Mouse (Mus musculus) pancreas, adult 10 weeks (tissue): Measurements from ENCODE around the gene Myt1. TPM values are rescaled to one million over a fixed set of nuclear protein-coding genes. Genes with fewer than 3 reads are reported as not detected.

ENCODE experiments used
- polyA plus RNA-seq: library from polyadenylated mRNA; stranded (reverse); fragments of 350-450 nt; fragmentation: Illumina TruSeq; extraction: RNeasy Lipid Tissue Mini Kit (QIAGEN cat#74804); gene quantifications from one replicate; pipeline ENCODE4 v1.2.3, GENCODE M21; 2015; ENCODE audit warnings: low read depth, low replicate concordance; ENCODE audit not compliant: insufficient read depth

Gene Myt1
- 2.8 TPM for polyA plus RNA-seq

GRCm38 (mm10) chr2:181763006-181763830 lies at the start of gene Myt1:
Myt1 (plus strand) TSS chr2:181763332.

GRCm38 (mm10) chr2:181714903-181715326 lies 48.2 kb upstream of the Myt1 start, which contains the start of gene Oprl1:
Oprl1 (plus strand) TSS chr2:181715016.

GRCm38 (mm10) chr2:181837372-181838292 lies 74.5 kb downstream of the Myt1 start, which contains the start of gene Pcmtd2:
Pcmtd2 (plus strand) TSS chr2:181837854.

GRCm38 (mm10) chr2:181863791-181864535 lies 100.8 kb downstream of the Myt1 start, which contains the start of gene Polr3k:
Polr3k (plus strand) TSS chr2:181864337.

Other genes starting within 250 kb of the Myt1 start
- gene Dnajc5, start 242.8 kb upstream of the Myt1 start, polyA plus RNA-seq: 9.5 TPM
- 29.9 TPM for gene Uckl1, start 178.4 kb upstream of the Myt1 start, polyA plus RNA-seq
- 10.1 TPM for gene Prpf6, start 171.5 kb upstream of the Myt1 start, polyA plus RNA-seq
- gene Zfp512b, start 170.5 kb upstream of the Myt1 start, polyA plus RNA-seq: 8.9 TPM
- 6.7 TPM for gene Samd10, start 164.1 kb upstream of the Myt1 start, polyA plus RNA-seq
- gene Gm29797, start 106.3 kb upstream of the Myt1 start, polyA plus RNA-seq: not detected
- 31.8 TPM for gene Sox18, start 91.7 kb upstream of the Myt1 start, polyA plus RNA-seq
- gene Tcea2, start 83.0 kb upstream of the Myt1 start, polyA plus RNA-seq: 4.0 TPM
- 7.0 TPM for gene Rgs19, start 69.4 kb upstream of the Myt1 start, polyA plus RNA-seq
- gene Lkaaear1, start 64.9 kb upstream of the Myt1 start, polyA plus RNA-seq: not detected
- not detected for gene Oprl1, start 48.3 kb upstream of the Myt1 start, polyA plus RNA-seq
- gene Pcmtd2, start 74.5 kb downstream of the Myt1 start, polyA plus RNA-seq: 7.1 TPM
- gene Polr3k, start 101.0 kb downstream of the Myt1 start, polyA plus RNA-seq: 12.5 TPM
- not detected for gene Gm14496, start 227.8 kb downstream of the Myt1 start, polyA plus RNA-seq